Mouse (Mus musculus) layer of hippocampus, postnatal 25 days (tissue): Measurements from ENCODE around the gene Mrpl49. TPM values are rescaled to one million over a fixed set of nuclear protein-coding genes. Genes with fewer than 3 reads are reported as not detected.
"Not testable (repeated sequence)": the region's sequence is repeated elsewhere in the genome, so short reads cannot be mapped to it uniquely, and the experiment has no call there.

Source experiments
- DNase-seq, 2 experiments: peaks; one replicate each; pipeline ENCODE4 v3.0.0; 2022; ENCODE audit warnings: mixed read lengths in 2 of 2, low spot score in 1 of 2; ENCODE audit errors: extremely low spot score in 1 of 2
- total RNA-seq, 2 experiments: library from RNA; stranded (reverse); gene quantifications; 2 replicates each; pipeline ENCODE4 v1.2.3; 2021

Mrpl49 gene
- total RNA-seq, 2 experiments from 2014 or later, result 43.1 to 47.4 TPM

- DNase-seq, result peak; percentile 70 to 73
Observed at GRCm38 (mm10) chr19:6067724-6068415, 10.3 kb upstream of the Mrpl49 start, which contains the start of gene Tm7sf2. TSS of gene Tm7sf2 (minus strand) at chr19:6068373.

GRCm38 (mm10) chr19:6067011-6067723, 9.6 kb upstream of the Mrpl49 start:
- peak; percentile 73 to 85 for DNase-seq

GRCm38 (mm10) chr19:6066571-6066970, 9.0 kb upstream of the Mrpl49 start:
- no peak for DNase-seq

GRCm38 (mm10) chr19:6063081-6063480, 5.5 kb upstream of the Mrpl49 start:
- no peak for DNase-seq

GRCm38 (mm10) chr19:6062418-6062817, 4.8 kb upstream of the Mrpl49 start:
- no peak for DNase-seq

- no peak for DNase-seq
Observed at GRCm38 (mm10) chr19:6061641-6062302, 4.2 kb upstream of the Mrpl49 start.

GRCm38 (mm10) chr19:6061021-6061533, 3.5 kb upstream of the Mrpl49 start, which contains the start of gene Znhit2:
TSS of gene Znhit2 (plus strand) at chr19:6061192.
- peak; percentile 81 to 87 for DNase-seq

GRCm38 (mm10) chr19:6058966-6059365, 1.4 kb upstream of the Mrpl49 start:
- DNase-seq, result no peak

GRCm38 (mm10) chr19:6058513-6058912, 928 bp upstream of the Mrpl49 start:
- DNase-seq, result no peak

- no peak for DNase-seq
Observed at GRCm38 (mm10) chr19:6056696-6057095, 889 bp downstream of the Mrpl49 start.

GRCm38 (mm10) chr19:6054296-6054695, 3.3 kb downstream of the Mrpl49 start:
- DNase-seq, result no peak

- no peak for DNase-seq
Observed at GRCm38 (mm10) chr19:6052516-6052915, 5.1 kb downstream of the Mrpl49 start.

- no peak for DNase-seq
Observed at GRCm38 (mm10) chr19:6048681-6049410, 8.7 kb downstream of the Mrpl49 start.

- no peak for DNase-seq
Observed at GRCm38 (mm10) chr19:6047899-6048166, 9.8 kb downstream of the Mrpl49 start.

- DNase-seq, result no peak
Observed at GRCm38 (mm10) chr19:6047154-6047898, 10.3 kb downstream of the Mrpl49 start.

- peak; percentile 79 to 85 for DNase-seq
Observed at GRCm38 (mm10) chr19:6046294-6047153, 11.1 kb downstream of the Mrpl49 start, which contains the start of gene Syvn1. TSS of gene Syvn1 (plus strand) at chr19:6046576.

- DNase-seq, result peak in 1 of 2 experiments; percentile 48
Observed at GRCm38 (mm10) chr19:6045366-6046293, 12.0 kb downstream of the Mrpl49 start.

- not testable (repeated sequence) for DNase-seq
Observed at GRCm38 (mm10) chr19:6044102-6044501, 13.5 kb downstream of the Mrpl49 start.
